Mouse (Mus musculus): ENCODE results near the gene Tmc8.
A peak's percentile ranks its signal among the peaks of the same experiment; 100 is the strongest.
"Not testable (repeated sequence)": the region's sequence is repeated elsewhere in the genome, so short reads cannot be mapped to it uniquely, and the experiment has no call there.

Tmc8 gene

DNA sequence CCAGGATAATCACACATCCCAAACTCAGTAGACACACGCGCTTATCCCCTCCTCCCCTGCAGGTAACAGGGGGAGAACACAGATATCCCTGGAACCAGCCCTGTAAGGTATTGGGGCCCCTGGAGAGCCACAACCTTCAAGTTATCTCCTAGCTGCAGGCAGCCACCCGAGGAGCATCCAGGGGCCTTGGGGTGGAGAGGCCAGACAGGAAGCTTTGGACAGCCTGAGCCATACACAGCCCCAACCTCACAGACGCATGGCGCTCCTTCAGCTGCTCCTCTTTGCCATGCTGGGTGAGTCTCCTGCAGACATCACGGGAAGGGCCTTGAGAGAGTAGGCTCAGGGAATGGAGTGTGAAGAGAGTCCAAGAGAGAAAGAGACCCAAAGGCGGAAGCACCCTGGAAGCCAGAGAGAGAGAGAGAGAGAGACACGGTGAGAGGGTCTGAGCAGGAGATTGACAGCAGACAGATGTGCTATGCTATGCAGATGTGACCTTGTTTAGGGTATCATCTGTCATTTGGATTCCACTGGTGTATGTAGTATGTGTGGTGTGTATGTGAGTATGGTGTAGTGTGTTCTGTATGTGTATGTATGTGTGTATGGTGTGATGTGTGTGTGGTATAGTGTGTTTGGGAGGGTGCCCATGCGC, 15.8 kb downstream of the Tmc8 start, which contains the start of gene 6030468B19Rik:
6030468B19Rik (plus strand) TSS at position 150 of the 649 bp plus-strand sequence.
- DNase-seq (ENCODE audit: low spot score) = peak; percentile 90

- DNase-seq (ENCODE audit: low spot score) = no peak
Measured at GRCm38 (mm10) chr11:117798160-117798541, 16.3 kb downstream of the Tmc8 start.

DNA sequence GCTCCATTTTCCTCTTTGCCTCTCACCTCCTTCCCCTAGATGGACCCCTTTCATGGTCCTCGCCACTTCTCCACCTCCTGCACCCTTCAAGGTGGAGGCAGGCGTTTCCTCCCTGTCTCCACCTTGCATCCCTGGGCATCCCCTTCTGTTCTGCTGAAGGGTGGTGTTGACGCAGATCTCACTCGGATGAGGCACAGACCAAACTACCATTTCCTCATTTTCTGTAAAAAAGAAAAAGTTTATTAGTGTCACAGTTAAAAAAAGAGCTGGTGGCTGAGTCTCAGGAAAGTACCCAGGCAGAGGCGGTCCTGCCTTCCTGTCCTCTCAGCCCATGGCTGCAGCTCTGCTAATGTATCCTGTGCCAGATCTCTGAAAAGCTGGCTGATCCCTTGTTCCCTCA, 17.3 kb downstream of the Tmc8 start:
- no peak for DNase-seq (ENCODE audit: low spot score)

GRCm38 (mm10) chr11:117800038-117800437, 18.2 kb downstream of the Tmc8 start:
- no peak for DNase-seq (ENCODE audit: low spot score)

- no peak for DNase-seq (ENCODE audit: low spot score)
Measured at GRCm38 (mm10) chr11:117801650-117802049, 19.8 kb downstream of the Tmc8 start.

GRCm38 (mm10) chr11:117803166-117803688, 21.4 kb downstream of the Tmc8 start:
- no peak for DNase-seq (ENCODE audit: low spot score)

DNA sequence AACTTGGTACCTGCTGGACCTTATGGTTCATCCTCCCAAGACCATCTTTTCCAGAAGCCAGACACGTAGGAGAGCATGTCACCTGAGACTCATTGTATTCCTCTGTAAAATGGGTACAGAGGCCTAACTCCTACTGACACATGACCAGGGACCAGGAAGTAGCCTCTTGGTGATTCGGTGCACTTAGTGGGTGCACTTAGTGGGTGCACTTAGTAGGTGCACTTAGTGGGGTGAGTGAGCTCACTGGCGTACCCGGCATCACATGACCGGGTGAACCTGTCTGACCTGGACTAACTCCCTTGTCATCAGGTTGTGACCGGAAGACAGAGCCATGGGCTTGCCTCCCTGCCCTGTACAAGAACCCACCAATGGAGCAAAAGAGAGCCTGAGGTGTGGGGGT, 24.9 kb downstream of the Tmc8 start:
- no peak for DNase-seq (ENCODE audit: low spot score)

DNA sequence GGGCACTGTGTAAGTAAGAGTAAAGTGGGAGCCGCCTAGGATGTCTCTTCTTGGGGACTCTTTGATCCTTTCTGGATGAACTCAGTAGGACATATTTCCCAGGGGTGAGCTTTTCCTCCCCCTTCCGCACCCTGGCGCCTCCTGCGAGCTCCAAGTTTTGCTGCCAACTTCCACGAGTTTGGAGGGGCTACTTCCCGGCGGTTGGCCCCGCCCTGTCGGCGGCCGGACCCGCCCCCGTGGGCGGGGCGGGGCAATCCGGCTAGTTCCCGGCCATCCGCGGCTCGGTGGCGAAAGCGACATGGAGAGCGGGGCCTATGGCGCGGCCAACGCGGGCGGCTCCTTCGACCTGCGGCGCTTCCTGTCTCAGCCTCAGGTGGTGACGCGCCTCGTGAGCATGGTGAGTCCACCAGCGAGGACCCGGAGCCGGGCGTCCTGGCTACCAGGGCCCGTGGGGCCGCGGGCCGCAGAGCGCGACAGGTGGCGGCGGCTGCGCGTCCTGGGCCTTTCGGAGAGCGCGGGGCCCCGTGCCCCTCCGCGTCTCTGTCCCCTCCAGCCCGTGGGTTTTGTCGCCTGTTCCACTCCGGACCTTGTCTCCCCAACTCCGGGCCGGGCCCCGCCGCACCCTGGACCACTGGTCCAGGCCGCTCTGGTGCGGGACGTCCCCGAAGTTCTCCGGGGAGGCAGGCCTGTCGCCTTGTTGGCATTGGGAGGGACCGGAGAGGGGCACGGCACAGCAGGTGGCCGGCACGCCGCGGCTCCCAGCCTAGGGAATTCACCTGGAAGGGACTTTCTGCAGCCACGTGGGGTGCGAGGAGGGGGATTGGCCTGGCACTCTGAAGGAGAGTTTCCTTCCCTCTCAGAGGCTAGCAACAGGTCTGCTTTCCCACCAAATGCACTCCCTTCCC, 27.8 kb downstream of the Tmc8 start, which contains the start of the genes Gm20708 and Syngr2:
Gm20708 (plus strand) TSS at position 262 of the 905 bp plus-strand sequence.
Syngr2 (plus strand) TSS at position 262 of the 905 bp plus-strand sequence.
- peak; percentile 77 for DNase-seq (ENCODE audit: low spot score)

DNA sequence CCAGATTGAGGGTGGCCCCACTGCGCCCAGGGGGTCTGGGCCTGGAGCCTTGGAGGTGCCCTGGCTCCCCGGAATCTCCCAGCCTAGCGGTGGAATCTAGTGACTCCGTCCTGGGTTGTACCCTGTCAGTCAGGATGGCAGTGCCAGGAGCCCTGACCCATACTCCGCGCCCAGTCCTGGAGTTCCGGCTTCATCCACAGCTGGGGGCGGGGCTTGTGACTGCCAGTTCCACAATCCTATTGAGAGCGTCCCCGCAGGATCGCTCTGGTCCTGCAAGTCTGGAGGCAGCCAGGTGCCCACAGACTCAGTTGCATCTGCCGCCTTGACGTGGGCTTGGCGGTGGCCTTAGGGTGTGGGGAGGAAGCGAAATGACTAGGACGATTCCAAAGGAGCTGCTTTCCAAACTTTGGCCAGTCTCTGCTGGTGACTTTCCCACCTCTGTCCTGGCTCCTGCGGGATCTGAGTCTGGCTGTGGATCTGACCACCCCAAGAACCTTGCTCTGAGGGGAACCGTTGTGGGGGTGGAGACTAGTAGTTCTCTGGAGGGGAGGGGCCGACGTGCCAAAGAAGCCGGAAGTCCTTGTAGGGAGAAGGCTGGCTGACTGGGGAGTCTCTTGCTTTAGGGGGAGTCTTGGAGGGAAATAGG, 28.6 kb downstream of the Tmc8 start:
- peak; percentile 78 for DNase-seq (ENCODE audit: low spot score)

DNA sequence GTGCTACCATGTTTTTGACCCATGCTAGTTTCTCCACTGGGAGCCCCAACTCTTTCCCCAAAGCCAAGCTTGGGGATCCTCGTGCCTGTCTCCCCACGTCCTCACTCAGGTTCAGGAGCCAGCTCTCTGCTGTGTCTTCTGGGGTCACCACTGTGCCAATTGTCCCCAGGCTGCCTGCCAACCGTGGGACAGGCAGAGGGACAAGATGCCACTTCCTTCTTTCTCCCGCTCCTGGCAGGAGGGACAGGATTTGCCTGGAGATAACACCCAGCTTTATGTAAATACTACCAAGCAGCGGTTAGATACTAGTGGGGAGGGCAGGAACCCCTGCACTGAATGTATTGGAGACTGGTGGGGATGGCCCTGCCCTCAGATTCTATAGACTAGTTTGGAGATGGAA, 32.0 kb downstream of the Tmc8 start:
- no peak for DNase-seq (ENCODE audit: low spot score)

GRCm38 (mm10) chr11:117814704-117815366, 33.0 kb downstream of the Tmc8 start:
- no peak for DNase-seq (ENCODE audit: low spot score)

GRCm38 (mm10) chr11:117815850-117816249, 34.0 kb downstream of the Tmc8 start:
- not testable (repeated sequence) for DNase-seq (ENCODE audit: low spot score)

GRCm38 (mm10) chr11:117816389-117816996, 34.6 kb downstream of the Tmc8 start:
- DNase-seq (ENCODE audit: low spot score) = no peak

DNA sequence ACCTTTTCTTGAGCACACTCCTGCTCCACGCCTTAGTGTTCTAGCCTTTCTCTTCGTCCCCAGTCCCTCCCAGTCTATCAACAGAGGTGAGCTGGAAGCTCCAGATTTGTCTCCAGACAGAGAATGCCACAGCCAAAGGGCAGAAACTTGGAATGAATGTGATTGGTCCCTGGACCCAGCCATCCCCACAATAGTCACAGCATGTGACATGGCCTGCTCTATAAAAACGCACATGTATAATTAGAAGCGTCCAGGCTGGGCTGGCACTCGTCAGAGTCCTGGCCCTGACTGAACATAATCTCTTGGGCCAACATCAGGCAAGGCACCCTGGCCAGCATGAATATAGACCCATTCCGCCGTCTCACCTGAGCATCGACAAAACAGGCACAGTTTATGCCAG, 37.2 kb downstream of the Tmc8 start:
- DNase-seq (ENCODE audit: low spot score) = no peak

GRCm38 (mm10) chr11:117820173-117820572, 38.3 kb downstream of the Tmc8 start:
- DNase-seq (ENCODE audit: low spot score) = no peak

DNA sequence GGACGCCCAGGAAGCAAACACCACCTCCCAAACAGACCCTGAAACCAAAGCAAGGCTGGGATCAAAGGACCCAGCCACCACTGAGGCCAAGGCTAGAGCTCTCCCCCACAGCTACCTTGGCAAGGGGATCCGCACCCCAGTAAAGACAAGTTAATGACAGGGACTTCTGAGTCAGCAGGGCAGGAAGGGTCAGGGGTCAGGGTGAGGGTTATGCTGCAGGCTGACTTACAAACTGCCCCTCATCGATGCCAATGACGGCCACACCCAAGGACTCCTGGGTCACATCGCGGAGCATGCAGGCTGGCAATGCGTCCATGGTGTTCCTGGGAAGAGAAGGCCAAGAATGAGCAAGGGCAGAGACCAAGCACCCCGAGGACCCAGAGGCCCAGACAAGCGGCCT, 40.0 kb downstream of the Tmc8 start:
- DNase-seq (ENCODE audit: low spot score) = no peak

- DNase-seq (ENCODE audit: low spot score) = no peak
Measured at GRCm38 (mm10) chr11:117822728-117823241, 40.9 kb downstream of the Tmc8 start.

- no peak for DNase-seq (ENCODE audit: low spot score)
Measured at GRCm38 (mm10) chr11:117823411-117823810, 41.5 kb downstream of the Tmc8 start.

GRCm38 (mm10) chr11:117824060-117824969, 42.4 kb downstream of the Tmc8 start:
- DNase-seq (ENCODE audit: low spot score) = peak; percentile 79
